In the genomic region with DNA sequence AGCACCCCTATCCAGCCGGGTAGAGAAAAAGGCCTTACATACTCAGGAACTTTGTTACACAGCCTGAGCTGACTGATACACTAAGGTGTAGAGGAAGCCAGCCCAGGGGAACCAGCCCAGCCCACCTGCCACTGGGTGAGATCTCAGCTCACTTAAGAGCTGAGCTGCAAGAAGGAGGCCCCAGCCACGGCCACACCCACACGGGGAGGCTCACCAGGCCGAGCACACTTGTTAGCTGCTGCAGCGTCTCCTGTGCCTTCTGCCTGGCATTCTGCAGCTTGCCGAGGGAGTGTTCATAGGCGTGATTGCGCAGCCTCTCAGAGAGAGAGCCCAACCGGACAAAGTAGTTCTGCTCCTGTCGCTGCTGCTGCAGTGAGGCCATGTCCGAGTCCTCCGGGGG, we compare ENCODE assay signal across 30 mouse cellular contexts. TPM values are rescaled to one million over a fixed set of nuclear protein-coding genes. Genes with fewer than 3 reads are reported as not detected.
DNase-seq lines count a peak whose midpoint lies in the region; ATAC-seq and TF ChIP-seq lines count a peak whose summit lies in the region.
"Had no signal": no experiment of that assay in that cellular context is flagged by ENCODE, and none has a peak within 500 bp of the region (broad histone marks: within the 10 kb centered on the region; RNA-seq: fewer than 3 reads in every experiment).

No protein-coding gene starts in this region.

- H3K36me3 ChIP-seq in E14TG2a.4 (ENCODE audit: insufficient read depth, low read length): peaks cover 84% of the 10 kb centered on the region
- H3K36me3 ChIP-seq in embryonic facial prominence, embryonic 15.5 days: peaks cover 65% of the 10 kb centered on the region
- H3K36me3 ChIP-seq in liver, embryonic 15.5 days (replicated peaks): peaks cover 61% of the 10 kb centered on the region
- H3K36me3 ChIP-seq: hindbrain, embryonic 15.5 days had no signal

- H3K4me1 ChIP-seq in E14TG2a.4 (replicated peaks; ENCODE audit: low read depth, low read length): peaks cover 92% of the 10 kb centered on the region
- peaks cover 29% of the 10 kb centered on the region for H3K4me1 ChIP-seq in embryonic facial prominence, embryonic 15.5 days
- H3K4me1 ChIP-seq in liver, embryonic 15.5 days (replicated peaks): peaks cover 62% of the 10 kb centered on the region

- ATAC-seq in embryonic facial prominence, embryonic 15.5 days (ENCODE audit: insufficient number of reproducible peaks, low FRiP score, low TSS enrichment, low read depth): no peak
- ATAC-seq in liver, embryonic 15.5 days (ENCODE audit: insufficient read depth): no peak

- H3K4me2 ChIP-seq in embryonic facial prominence, embryonic 15.5 days (replicated peaks): no peak overlapping the region
- H3K4me2 ChIP-seq in liver, embryonic 15.5 days: peak overlapping the region; percentile 20
- H3K4me2 ChIP-seq: heart, embryonic 13.5 days; hindbrain, embryonic 15.5 days; lung, embryonic 14.5 days; midbrain, embryonic 11.5 days had no signal

- H3K9ac ChIP-seq in embryonic facial prominence, embryonic 15.5 days: no peak overlapping the region
- H3K9ac ChIP-seq in liver, embryonic 15.5 days: 0 out of 2 replicates have a peak overlapping the region, but pooled peaks have one; percentile 2
- H3K9ac ChIP-seq: heart, embryonic 13.5 days; hindbrain, embryonic 15.5 days; lung, embryonic 14.5 days had no signal

- DNase-seq in adrenal gland, postnatal 14 days: peak; percentile 40
- no peak for DNase-seq in adrenal gland, adult 8-10 months
- no peak for DNase-seq in lung, adult 18-20 months
- DNase-seq in thymus, postnatal 0 days (ENCODE audit: low spot score): no peak
- DNase-seq in lung, postnatal 25 days (ENCODE audit: low spot score): no peak
- DNase-seq: adrenal gland, adult 2 months; cerebellum, adult 11 months; cerebellum, postnatal 14 days; heart, adult 11 months; kidney, adult 11 months; kidney, postnatal 10 days; lung, embryonic 14.5 days; lung, postnatal 4 days; retina, postnatal 1 day; right cerebral cortex, postnatal 4 days; thymus, postnatal 36 days had no signal

- TF ChIP-seq CTCF in E14TG2a.4 (conservative IDR thresholded peaks at IDR 0.05; ENCODE audit: low read length): no peak

- WGBS in embryonic facial prominence, embryonic 15.5 days: 86% methylated on average over 12 of the region's 12 CpGs
- 60% methylated on average over 12 of the region's 12 CpGs for WGBS in liver, embryonic 15.5 days (ENCODE audit: insufficient replicate concordance)

- no peaks in the 10 kb centered on the region for H3K9me3 ChIP-seq in E14TG2a.4 (ENCODE audit: low read length)
- H3K9me3 ChIP-seq in embryonic facial prominence, embryonic 15.5 days (replicated peaks): no peaks in the 10 kb centered on the region
- no peaks in the 10 kb centered on the region for H3K9me3 ChIP-seq in liver, embryonic 15.5 days (replicated peaks)
- H3K9me3 ChIP-seq: forebrain, embryonic 10.5 days; heart, embryonic 13.5 days; hindbrain, embryonic 15.5 days had no signal

- no peaks in the 10 kb centered on the region for H3K27me3 ChIP-seq in E14TG2a.4 (ENCODE audit: insufficient read depth, low read length)
- no peaks in the 10 kb centered on the region for H3K27me3 ChIP-seq in embryonic facial prominence, embryonic 15.5 days
- no peaks in the 10 kb centered on the region for H3K27me3 ChIP-seq in liver, embryonic 15.5 days
- H3K27me3 ChIP-seq: heart, embryonic 13.5 days; hindbrain, embryonic 15.5 days had no signal

- H3K27ac ChIP-seq in embryonic facial prominence, embryonic 15.5 days (replicated peaks): peak overlapping the region; percentile 39; the same call in 1 of the 2 replicates
- no peak overlapping the region for H3K27ac ChIP-seq in liver, embryonic 15.5 days (replicated peaks)
- H3K27ac ChIP-seq: forebrain, embryonic 10.5 days; heart, embryonic 13.5 days; hindbrain, embryonic 15.5 days had no signal

- H3K4me3 ChIP-seq in E14TG2a.4 (replicated peaks; ENCODE audit: low read length): peak overlapping the region; percentile 55
- no peak overlapping the region for H3K4me3 ChIP-seq in embryonic facial prominence, embryonic 15.5 days (replicated peaks)
- H3K4me3 ChIP-seq in liver, embryonic 15.5 days (replicated peaks): no peak overlapping the region; the same call in 1 of the 2 replicates
- H3K4me3 ChIP-seq: forebrain, embryonic 10.5 days; heart, embryonic 13.5 days; hindbrain, embryonic 15.5 days had no signal

RNA-seq across cellular contexts. Expression of a gene that starts 4.6 kb away (rescaled TPM):
- 18.7 and 20.9 TPM in 2 replicates for total RNA-seq in adrenal gland, postnatal 14 days (2021)
- total RNA-seq in adrenal gland, adult 8-10 months (2022): 10 to 100 TPM; 23.9 to 26.3 (median 24.8) TPM
- 6.7 and 7.4 TPM in 2 replicates for polyA plus RNA-seq in embryonic facial prominence, embryonic 15.5 days (2015; fragmentation: Nextera tagmentation; extraction: Ambion mirVana)
- 3.2 and 3.7 TPM in 2 replicates for polyA plus RNA-seq in liver, embryonic 15.5 days (2015; fragmentation: Nextera tagmentation; extraction: Ambion mirVana)
- 2.5 and 3.0 TPM in 2 replicates for polyA plus RNA-seq in thymus, postnatal 0 days (2015; fragmentation: Nextera tagmentation; extraction: Ambion mirVana)

RNA-seq across cellular contexts. Expression of a gene that starts 11.5 kb away (rescaled TPM):
- total RNA-seq in adrenal gland, postnatal 14 days (2021): 76.9 and 106 TPM in 2 replicates
- 100 to 1,000 TPM in 3 of 4 experiments, 10 to 100 TPM in 1; 92.6 to 117 (median 103) TPM for total RNA-seq in adrenal gland, adult 8-10 months (2022)
- polyA plus RNA-seq in embryonic facial prominence, embryonic 15.5 days (2015; fragmentation: Nextera tagmentation; extraction: Ambion mirVana): 89.5 and 92.6 TPM in 2 replicates
- 33.3 and 36.0 TPM in 2 replicates for polyA plus RNA-seq in liver, embryonic 15.5 days (2015; fragmentation: Nextera tagmentation; extraction: Ambion mirVana)
- polyA plus RNA-seq in thymus, postnatal 0 days (2015; fragmentation: Nextera tagmentation; extraction: Ambion mirVana): 59.5 TPM in 2 replicates

RNA-seq across cellular contexts. Expression of a gene that starts 18.9 kb away (rescaled TPM):
- total RNA-seq in adrenal gland, postnatal 14 days (2021): not detected in 2 replicates
- total RNA-seq in adrenal gland, adult 8-10 months (2022): not detected
- polyA plus RNA-seq in embryonic facial prominence, embryonic 15.5 days (2015; fragmentation: Nextera tagmentation; extraction: Ambion mirVana): 0.33 TPM in 1 of 2 replicates, not detected in the other
- not detected in 2 replicates for polyA plus RNA-seq in liver, embryonic 15.5 days (2015; fragmentation: Nextera tagmentation; extraction: Ambion mirVana)
- polyA plus RNA-seq in thymus, postnatal 0 days (2015; fragmentation: Nextera tagmentation; extraction: Ambion mirVana): 0.84 and 1.8 TPM in 2 replicates
- total RNA-seq: adrenal gland, adult 2 months; gastrocnemius, adult 8-10 months; heart, postnatal 25 days; layer of hippocampus, adult 18-20 months; left cerebral cortex, adult 18-20 months; monocyte, adult 5-6 weeks had no signal
- polyA plus RNA-seq: adrenal gland, adult 2 months; forebrain, embryonic 10.5 days; heart, embryonic 13.5 days; hindbrain, embryonic 15.5 days; limb, embryonic 11.5 days; lung, embryonic 14.5 days; midbrain, embryonic 11.5 days; neural tube, embryonic 11.5 days had no signal

RNA-seq across cellular contexts. Expression of a gene that starts 21.9 kb away (rescaled TPM):
- total RNA-seq in adrenal gland, postnatal 14 days (2021): 25.6 and 29.3 TPM in 2 replicates
- 1 to 10 TPM; 1.8 to 3.4 (median 2.6) TPM for total RNA-seq in adrenal gland, adult 8-10 months (2022)
- 110 and 113 TPM in 2 replicates for polyA plus RNA-seq in embryonic facial prominence, embryonic 15.5 days (2015; fragmentation: Nextera tagmentation; extraction: Ambion mirVana)
- 96.8 and 109 TPM in 2 replicates for polyA plus RNA-seq in liver, embryonic 15.5 days (2015; fragmentation: Nextera tagmentation; extraction: Ambion mirVana)
- 234 and 264 TPM in 2 replicates for polyA plus RNA-seq in thymus, postnatal 0 days (2015; fragmentation: Nextera tagmentation; extraction: Ambion mirVana)

RNA-seq across cellular contexts. Expression of a gene that starts 24.6 kb away (rescaled TPM):
- 27.1 and 29.5 TPM in 2 replicates for total RNA-seq in adrenal gland, postnatal 14 days (2021)
- 10 to 100 TPM; 30.4 to 32.5 (median 31.2) TPM for total RNA-seq in adrenal gland, adult 8-10 months (2022)
- polyA plus RNA-seq in embryonic facial prominence, embryonic 15.5 days (2015; fragmentation: Nextera tagmentation; extraction: Ambion mirVana): 15.0 and 15.4 TPM in 2 replicates
- 5.7 and 6.4 TPM in 2 replicates for polyA plus RNA-seq in liver, embryonic 15.5 days (2015; fragmentation: Nextera tagmentation; extraction: Ambion mirVana)
- 11.1 and 12.9 TPM in 2 replicates for polyA plus RNA-seq in thymus, postnatal 0 days (2015; fragmentation: Nextera tagmentation; extraction: Ambion mirVana)
